Mouse (Mus musculus) adrenal gland, adult 18-20 months (tissue): ENCODE measurements at regions not wholly inside any gene's neighbourhood (a gene's known extent, or its start where the extent isn't known, plus 50 kb on each side); places are given as distances from the start of the nearest gene placed in this dataset.

Experiments used
- DNase-seq, 2 experiments: peaks; one replicate each; pipeline ENCODE4 v3.0.0; 2021 to 2022; ENCODE audit warnings: low spot score in 2 of 2

DNA sequence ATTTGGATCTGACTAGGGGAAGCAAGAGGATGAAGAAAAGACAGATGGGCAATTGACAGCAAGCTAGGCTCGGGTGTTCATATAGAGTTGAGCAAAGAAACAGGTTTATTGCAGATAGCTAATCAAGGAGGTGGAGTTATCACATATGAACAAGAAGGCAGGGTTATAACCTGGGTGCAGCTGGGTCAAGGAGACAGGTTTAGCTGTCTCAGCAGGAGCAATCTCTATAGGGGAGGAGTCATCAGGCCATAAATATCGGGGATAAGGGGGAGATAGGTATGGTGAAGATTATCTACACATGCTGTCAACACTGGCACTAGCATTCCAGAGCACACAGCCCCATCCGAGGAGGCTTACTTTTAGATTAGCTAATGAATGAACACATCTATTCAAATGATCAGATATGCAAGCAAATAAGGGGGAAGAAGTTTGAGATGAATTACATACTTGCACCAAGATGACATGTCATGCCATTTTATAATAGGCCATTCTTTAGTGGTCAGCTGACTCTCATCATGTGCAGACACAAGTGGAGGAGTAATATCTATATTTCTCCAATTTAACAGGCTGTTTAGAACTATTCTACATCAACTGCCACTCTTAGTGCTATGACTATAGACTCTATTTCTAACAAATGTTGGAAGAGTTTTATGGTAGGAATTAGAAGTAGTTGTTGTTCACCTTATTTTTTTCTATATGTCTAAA, 76.9 kb downstream of the Lhx9 start:
- DNase-seq, result no peak

DNA sequence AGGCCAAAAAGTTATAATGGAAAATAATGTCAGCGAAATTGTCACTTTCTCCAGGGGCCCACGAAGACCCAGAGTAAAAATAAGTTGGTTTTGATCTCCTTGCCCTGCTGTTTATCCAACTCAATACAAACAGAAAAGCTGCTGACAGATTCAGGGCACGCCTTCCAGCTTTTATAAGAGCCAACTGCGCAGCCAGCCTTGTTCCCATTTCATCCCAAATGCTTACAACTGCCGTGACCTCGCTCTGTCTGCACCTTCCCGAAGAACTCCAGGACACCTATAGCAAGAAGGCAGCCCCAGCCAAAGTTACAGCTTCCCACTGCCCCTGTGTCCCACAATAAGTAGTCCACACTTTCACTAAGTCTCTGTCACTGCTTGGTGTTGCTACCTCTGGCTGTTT, 85.5 kb downstream of the Lhx9 start:
- DNase-seq, result no peak

DNA sequence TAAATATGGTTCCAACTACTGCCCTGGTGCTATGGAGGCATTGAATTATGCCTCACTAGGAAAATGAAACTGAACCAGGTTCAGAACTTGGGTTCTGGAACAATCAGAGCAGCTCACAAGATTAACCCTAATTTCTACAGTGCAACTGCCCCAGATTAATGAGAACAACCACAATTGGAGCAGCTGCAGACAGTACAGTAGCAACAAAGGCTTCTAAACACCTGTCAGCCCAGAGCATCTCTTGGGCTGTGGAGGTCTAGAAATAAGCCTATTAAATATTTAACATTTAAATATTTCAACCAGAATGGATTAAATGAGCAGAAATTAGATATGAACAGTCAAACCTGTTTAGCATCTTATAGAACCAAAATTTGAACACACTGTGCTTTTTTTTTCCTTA, 90.6 kb downstream of the Lhx9 start:
- no peak for DNase-seq

DNA sequence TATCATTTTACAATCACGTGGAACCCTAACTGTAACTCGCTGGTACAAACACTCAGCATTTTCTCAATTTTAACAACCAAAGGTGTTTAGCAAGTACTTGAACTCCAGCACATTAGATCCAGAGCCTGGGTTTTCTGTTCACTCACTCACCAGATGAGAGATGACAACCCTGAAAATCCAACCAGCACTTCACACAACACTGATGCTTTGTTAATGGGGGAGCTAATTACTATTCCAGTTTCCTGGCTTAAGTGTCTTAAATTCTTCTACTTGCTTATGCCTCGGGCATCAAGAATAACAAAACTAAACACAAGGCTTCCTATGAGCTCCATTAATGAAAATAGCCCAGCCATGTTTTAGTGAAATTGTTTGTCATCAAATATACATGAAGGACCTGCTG, 113.4 kb upstream of the Nek7 start:
- DNase-seq, result no peak

DNA sequence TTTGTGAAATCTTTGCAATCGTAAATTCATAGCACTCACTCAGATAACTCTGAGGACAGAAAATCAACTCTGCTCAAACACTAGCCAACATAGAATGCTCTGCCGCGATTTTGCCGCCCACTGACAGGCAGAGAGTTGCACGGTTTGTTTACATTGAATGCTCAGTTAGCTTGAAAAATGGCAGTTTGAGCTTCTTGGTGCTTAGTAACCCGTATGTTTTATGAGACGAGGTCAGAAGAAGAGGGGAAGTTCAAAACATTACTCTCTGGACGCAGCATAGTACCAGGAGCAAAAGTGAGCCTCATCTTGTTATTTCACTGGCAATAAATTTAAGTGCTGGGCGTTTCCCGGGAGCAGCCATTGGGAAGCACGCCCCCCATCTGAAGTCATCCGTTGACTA, 111.1 kb upstream of the Nek7 start:
- DNase-seq, result no peak

DNA sequence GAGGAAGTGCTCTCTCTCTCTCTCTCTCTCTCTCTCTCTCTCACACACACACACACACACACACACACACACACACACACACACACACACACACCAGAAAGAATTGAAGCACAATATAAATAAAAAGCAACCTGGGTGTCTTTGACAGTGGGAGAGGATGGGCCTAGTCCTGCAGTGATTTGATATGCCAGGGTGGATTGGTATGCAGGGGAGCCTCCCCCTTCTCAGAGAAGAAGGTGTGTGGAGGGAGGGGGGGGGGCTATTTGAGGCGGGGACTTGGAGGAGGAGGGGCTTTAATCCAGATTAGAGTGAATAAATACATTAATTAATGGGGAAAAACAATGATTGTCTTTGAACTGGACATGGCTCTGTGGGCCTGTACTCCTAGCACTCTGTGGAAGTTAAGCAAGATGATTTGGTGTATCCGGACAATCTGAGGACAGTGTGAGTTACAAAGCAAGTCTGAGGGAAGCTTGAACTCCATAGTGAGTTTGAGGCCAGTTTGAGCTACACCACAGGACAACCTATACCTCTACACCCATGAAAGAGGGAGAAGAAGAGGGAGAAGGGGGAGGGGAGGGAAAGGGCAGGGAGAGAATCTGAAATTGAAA, 109.3 kb upstream of the Nek7 start:
- no peak for DNase-seq

DNA sequence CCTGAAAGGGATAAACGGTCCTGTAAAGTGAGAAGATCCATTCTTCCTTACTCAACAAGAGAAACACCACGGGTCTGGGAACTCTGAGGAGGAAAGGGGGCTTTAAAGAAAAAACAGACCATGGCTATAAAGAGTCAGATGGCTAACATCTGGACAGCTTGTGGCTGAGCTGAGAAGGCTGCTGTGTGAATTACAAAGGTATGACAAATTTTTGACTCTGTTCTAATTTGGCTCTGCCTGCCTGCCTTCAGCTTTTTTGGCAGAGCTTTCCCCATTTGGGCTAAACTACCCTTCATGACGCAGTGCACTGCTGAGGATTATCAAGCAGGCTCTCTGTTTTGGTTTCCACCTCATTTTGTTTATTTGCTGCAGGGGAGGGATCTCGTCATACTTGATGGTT, 100.8 kb upstream of the Nek7 start:
- DNase-seq, result no peak

DNA sequence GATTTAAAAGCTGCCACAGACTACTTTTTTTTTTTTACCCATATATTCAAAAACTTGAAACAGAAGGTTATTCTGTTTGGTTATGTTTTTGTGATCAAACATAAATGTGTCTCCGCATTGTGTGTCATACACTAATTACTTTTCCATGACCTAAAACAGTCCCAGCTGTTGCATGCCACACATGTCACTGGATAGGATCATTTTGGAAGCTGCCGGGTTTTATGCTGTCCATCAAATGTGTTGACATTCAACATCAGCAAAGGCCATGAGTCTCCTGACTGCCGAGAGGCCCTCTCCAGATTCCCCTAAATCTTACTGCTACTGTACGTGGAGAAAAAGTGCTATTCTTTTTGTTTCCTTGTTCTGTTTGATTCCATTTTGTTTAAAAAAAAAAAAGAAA, 99.4 kb upstream of the Nek7 start:
- DNase-seq, result no peak

DNA sequence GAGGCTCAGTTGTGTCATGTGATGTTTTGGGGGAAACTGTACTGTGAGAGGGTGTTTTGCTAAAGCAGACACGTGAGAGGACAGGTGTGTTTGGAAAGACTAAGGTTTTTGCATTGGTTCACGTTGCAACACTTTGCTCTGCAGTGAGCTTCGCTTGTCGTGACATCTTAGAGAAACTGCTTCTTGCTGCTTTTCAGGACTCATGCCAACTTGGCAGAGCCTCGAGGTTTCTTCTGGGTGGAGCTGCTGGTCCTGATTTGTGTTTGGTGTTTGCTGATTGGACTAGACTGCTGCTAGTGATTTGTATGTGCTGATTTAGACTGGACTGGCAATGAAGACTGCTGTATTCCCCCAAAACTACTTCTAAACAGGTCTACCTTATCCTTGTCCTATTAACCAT, 97.0 kb upstream of the Nek7 start:
- no peak for DNase-seq

DNA sequence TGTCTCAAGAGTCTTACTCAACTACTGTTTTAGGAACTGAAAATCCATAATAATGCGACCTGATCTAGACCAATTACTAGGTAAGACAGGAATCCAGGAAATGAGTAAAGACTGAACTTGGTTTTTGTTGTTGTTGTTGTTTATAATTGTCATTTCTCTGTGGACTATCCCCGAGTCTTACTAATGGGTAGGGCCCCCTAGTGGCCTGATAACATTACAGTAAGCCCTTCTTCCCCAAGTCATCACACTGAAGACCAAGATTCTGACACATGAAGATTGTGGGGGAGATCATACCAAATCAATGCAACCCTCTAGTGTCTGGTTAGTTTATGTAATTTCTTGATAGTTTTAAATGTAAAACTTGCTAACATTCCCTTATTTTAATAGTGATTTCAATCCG, 95.2 kb upstream of the Nek7 start:
- DNase-seq, result no peak

DNA sequence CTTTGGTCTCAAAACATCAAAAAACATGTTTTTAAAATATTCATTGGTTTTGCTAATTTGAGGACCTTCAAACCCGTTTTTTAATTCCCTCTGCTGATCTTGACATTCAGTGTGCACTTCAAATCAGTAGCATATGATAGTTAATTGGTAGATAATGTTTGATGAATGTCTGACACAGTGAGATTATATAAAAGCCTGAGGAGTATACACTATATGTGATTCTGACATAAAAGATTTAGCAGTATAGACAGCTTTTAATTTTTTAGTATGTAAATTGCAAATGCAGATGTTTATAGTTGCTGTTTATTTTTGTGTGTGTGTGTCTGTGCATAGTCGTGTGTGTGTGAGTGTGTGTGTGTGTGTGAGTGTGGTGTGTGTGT, 89.3 kb upstream of the Nek7 start:
- DNase-seq, result no peak

DNA sequence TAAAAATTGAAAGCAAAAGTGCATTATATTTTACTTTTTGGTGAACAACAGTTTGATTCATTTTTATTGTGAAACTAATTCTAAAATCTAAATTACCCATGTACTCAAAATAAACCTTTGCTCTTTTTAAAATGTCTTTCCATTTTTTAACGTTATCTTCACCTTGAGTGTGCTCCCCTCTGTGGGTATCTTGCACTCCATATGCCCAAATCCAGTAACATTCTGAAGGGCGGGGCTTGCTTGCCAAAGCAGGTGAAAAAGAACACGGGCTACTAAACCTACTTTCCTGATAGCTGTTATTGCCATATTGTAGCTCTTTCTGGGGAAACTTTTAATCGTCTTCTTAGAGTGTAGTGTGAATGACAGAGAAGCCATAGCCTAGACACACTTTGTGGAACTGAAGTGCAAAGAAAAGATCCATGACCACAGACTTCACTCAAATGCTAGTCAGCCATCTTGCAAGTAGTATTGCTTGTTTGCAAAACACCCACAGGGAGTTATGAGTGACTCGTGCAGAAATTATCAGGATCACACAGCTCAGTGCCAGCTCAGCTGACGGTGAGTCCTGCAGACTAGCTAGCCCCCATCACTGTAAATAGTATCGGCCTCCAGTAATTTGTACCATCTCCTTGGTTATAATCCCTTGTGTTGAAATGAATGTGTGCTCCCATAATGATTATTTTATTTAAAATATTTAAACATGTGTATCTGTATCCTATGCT, 88.7 kb upstream of the Nek7 start:
- DNase-seq, result no peak

DNA sequence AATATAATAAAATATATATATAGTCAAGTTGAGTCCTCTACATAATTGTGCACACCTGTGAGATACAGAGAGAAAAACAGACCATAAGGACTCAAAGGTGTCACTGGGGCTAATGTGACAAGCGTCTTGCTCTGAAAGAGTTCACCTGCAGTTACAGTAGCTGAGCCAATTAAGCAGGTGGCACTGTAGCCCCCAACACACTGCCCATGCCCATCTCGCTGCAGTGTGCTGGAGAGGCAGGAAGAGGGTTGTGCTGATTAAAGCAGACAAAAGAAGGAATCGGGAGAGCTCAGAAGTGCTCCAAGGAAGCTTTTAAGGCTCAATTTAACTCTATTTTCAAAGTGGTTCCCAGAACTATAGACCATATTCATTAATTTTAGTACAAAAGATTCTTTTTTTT, 88.0 kb upstream of the Nek7 start:
- no peak for DNase-seq

DNA sequence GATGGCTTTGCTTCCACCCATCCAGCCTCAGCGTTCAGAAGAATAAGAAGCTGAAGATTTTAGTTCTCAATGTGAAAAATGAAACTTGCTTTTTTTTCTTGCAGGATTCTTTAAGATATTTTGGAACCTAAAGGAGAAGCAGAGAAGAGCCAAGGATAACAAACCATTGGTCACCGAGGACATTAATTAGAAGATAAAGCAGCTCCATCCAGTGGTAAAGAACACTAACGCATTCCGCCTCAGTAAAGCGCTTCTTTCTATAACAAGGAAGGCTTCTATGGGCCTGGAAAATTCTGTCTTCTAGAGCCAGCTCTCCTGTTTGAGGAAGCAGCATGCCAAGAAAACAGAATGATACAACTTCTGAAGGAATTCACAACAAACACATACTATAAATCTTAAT, 83.3 kb upstream of the Nek7 start:
- no peak for DNase-seq

DNA sequence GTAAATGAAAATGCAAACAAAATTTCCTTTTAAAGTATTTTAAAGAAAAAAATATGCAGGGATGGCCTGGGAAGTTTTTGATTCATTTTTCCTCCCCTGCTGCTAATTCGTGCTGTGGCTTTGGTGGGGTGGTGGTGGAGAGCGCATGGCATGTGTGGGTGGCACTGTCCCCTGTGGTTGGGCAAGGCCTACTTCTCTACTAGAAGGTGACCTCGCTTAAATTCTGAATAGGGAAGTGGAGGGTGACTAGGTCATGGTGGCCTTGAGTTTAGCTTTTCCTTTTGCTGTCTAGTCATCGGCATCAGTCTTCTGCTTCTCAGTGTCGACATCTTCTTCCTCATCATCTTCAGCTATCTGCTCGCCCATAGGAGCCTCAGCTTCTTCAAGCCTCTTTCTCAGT, 69.3 kb upstream of the Nek7 start:
- DNase-seq, result no peak

DNA sequence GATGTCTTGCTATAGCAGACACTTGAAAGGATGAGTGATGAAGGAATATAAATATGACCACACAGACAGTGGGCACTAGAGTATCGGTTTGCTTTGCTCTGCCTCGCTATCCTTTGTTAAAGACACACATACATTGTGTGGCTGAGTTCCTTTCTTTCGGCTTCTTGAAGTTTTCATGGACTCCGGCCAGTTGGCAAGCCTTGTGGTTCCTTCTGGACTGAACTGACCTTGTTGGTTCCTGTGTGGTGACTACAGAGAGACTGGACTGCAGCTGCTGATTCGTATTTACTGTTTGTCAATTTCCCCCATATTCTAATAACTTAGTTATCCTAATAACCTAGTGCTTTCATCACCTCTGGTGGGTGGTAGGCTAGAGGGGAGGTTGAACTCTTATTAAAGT, 66.8 kb upstream of the Nek7 start:
- DNase-seq, result peak in 1 of 2 experiments; percentile 7

DNA sequence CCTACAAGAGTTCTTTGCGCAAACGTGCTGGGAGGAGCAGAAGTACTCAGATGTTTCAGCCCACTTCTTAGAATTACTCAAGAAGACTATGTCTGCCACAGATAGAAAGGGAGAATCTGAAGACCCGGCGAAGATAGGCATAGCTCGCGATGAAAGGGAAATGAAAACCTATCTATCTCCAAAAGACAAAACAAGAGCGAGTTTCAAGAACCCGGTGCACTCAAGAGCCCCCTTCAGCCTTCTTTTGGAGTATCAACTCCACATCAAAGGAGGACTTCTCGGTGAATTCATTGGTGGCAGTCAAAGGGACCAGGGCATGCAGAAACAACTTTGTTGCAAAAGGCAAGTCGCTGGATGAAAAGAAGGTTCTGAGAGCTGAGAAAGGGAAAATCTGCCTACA, 63.8 kb upstream of the Nek7 start:
- no peak for DNase-seq

DNA sequence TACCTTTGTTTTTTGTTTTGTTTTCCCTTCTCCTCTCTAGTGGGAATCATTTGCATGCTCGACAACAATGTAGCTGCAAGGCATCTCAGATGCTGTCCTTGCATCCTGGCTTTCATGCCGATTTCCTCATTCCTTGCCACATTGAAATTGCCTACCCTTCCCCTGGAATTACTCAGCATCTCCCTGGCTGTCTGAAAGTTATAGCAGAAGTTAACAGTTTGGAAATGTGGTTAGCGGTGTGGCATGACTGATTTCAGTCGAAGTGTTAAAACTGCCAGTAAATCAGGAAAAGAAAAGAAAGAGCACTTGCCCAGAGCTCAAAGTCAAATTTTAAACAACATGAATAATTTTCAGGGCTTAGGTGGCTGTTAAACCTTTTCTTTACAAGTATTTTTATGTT, 62.0 kb upstream of the Nek7 start:
- DNase-seq, result no peak

DNA sequence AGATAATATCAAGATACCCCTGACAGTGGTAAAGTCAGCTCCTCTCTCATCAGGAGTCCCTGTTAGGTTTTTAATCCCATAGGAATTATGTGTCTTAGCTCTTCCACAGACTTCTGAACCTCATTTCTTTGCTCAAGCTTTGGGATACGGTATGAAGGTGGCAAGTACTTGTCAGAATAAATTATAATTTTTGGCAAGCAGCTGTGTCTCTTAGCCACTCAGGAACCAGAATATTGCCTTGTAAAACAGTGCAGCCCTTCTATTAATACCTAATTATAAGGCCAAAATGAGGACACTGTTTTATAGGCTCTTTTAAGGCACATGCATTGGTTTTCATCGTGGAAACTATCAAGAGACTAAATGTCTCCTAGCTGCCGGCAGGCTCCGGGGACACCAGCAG, 54.3 kb upstream of the Nek7 start:
- DNase-seq, result no peak
